Mouse (Mus musculus): ENCODE results near the gene Irf2bp2.

The Irf2bp2 gene

DNA sequence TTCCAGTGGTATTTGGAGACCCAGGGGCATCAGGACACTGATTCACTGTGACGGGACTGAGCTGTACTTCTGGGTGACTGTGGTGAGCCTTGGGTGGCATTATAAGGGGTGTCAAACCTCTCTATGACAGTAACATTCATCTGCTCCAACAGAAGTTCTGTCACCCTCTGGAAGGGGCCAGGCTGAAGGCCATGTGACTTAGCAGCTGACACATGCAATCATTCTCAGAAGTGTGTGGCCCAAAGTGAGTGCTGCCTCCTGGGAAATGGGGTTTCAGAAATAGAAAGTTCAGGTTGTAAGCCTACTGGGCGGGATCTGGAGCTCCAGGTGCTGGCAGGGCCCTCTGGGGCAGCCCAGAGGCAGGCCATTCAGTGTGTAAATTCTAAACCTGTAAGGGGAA is 26.1 kb downstream of the Irf2bp2 start:
- DNase-seq (ENCODE audit: low read depth, low spot score), result no peak

DNA sequence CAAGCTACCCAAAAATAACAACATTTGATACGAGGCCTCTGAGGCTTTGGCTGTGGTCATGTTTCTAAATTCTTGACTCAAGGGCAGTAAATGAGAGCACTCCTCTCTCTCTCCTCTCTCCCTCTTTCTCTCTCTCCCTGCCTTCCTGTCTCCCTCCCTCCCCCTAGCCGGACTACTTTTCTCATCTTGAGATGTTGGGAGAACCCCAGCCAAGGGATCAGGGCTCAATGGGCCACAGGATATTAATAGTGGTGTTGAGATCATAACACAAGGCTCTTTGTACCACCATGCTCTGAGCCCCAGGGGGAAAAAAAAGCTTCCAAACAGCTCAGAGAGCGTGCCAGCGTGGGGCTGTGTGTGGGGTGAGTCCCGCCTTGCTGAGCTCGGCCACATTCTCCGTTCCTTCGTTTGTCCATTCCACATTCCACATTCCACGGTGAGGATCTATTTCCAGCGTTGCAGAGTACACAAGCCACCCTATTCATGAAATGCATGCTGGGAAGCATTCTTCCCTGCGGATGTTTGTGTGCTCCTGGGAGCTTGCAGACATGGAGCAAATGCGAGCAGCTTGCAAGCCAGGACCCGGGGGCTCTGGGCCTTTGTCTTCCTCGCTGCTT is 27.2 kb downstream of the Irf2bp2 start:
- DNase-seq (ENCODE audit: low read depth, low spot score), result peak; percentile 61

- no peak for DNase-seq (ENCODE audit: low read depth, low spot score)
These were observed 27.8 kb downstream of the Irf2bp2 start for GRCm38 (mm10) chr8:126565954-126566445.

- no peak for DNase-seq (ENCODE audit: low read depth, low spot score)
These were observed 28.5 kb downstream of the Irf2bp2 start for GRCm38 (mm10) chr8:126565231-126565781.

DNA sequence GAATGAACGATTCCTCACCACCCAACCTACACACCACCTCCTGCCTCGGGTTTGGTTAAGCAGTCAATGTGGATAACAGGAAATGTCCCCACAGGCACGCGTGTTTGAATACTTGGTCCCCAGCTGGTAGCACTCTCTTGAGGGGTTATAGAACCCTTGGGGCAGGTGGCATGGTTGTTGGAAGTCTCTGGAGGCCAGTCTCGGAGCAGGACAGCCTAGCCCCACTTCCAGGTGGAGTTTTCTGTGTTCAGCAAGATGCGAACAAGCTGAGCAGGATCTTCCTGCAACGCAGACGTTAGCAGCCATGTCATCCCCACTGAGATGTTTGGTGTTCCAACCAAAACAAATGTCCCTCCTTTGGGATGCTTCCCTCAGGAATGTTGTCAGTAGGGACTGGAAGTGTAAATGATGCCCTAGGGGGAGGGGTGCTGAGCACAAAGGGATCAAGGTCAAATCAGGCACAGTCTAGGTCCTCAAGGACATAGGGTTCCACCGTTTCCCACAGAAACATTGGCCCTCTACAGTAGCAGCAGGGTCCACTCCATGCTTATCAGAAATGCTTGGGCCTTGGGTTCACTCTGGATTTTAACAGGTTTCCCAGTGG is 29.1 kb downstream of the Irf2bp2 start:
- no peak for DNase-seq (ENCODE audit: low read depth, low spot score)

DNA sequence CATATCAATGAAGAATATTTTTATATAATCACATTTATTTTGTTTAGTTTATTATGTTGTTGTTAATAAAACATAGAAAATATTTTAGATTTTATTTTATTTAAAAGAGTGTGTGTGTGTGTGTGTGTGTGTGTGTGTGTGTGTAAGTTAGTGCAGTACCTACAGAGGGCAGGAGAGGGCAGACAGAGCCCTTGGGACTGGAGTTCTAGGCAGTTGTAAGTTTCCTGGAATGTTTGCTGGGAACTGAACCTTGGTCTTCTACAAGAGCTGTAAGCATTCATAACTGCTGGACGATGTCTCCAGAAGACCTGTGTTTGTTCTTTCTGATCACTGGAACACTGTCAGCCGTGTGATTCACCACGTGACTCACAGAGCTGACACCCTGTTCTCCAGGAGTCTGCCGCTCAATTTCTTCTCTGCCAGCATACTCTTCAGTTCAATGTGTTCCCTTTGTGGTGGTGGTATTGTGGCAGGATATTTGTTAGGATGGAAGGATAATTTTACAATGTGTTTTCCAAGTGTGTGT is 32.4 kb downstream of the Irf2bp2 start:
- DNase-seq (ENCODE audit: low read depth, low spot score), result no peak

DNA sequence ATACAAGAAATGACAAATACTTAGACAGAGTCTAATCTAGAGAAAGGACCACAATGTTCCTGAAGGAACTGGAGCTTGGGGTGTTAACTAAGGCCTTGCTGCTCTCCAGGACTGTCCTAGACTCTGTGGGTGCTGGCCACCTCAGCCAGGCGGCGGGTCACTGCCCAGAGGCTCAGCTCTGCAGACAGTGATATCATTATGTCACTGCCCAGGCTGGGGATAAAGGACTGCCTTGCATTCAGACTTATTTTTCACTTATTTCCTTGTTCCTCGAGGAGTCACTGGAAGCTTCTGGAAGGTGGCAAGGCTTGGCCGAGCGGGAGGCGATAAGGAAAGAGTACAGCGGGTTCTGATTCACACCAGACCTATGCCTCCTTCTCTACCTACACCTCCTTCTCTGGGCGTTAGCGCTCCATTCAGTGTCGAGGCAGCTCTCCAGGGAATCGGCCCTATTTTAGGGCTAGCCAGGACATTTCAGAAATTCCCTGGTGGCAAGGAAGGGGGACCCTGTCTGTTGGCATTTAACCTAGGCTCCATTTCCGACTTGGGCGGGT is 35.3 kb downstream of the Irf2bp2 start:
- no peak for DNase-seq (ENCODE audit: low read depth, low spot score)

- no peak for DNase-seq (ENCODE audit: low read depth, low spot score)
These were observed 36.4 kb downstream of the Irf2bp2 start for GRCm38 (mm10) chr8:126557403-126557802.

DNA sequence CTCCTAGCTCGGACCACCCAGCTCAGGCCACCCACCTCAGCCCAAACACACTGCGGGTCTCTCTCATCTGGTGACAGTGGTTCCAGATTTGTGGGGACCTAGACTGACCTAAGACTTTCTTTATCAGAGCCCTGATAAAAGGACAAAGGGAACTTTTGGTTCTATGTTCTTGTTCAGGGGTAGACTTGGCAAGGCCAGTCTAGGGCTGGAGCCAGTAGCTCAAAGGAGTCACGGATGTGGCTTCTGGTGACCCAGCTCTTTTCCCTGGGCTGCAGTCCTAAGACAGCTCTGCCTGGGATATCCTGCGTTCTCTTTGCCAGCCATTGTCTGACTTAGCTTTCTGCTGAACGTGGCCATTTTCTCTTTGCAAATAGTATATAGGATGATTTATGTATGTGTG is 37.1 kb downstream of the Irf2bp2 start:
- no peak for DNase-seq (ENCODE audit: low read depth, low spot score)

GRCm38 (mm10) chr8:126554741-126555140 is 39.0 kb downstream of the Irf2bp2 start:
- no peak for DNase-seq (ENCODE audit: low read depth, low spot score)

DNA sequence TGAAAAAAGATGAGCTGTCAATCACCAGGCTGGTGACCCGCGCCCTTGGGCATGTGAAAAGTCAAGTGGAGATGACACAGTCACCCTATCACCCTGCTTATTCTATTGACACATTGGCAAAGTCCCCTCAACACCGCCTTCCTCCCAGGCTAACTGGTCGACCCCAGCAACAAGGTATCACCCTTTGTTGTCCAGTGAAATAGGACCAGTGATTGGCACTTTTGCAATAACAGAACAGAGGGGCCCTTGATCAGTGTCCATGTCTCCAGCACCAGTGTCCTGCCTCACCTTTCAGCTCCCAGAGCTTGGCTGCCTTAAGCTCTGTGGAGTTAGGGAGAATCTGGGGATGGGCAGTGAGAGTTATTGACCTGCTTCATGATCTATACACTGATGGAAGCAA is 41.9 kb downstream of the Irf2bp2 start:
- no peak for DNase-seq (ENCODE audit: low read depth, low spot score)

- no peak for DNase-seq (ENCODE audit: low read depth, low spot score)
These were observed 42.8 kb downstream of the Irf2bp2 start for GRCm38 (mm10) chr8:126550944-126551357.

- DNase-seq (ENCODE audit: low read depth, low spot score), result no peak
These were observed 45.9 kb downstream of the Irf2bp2 start for GRCm38 (mm10) chr8:126547841-126548240.

DNA sequence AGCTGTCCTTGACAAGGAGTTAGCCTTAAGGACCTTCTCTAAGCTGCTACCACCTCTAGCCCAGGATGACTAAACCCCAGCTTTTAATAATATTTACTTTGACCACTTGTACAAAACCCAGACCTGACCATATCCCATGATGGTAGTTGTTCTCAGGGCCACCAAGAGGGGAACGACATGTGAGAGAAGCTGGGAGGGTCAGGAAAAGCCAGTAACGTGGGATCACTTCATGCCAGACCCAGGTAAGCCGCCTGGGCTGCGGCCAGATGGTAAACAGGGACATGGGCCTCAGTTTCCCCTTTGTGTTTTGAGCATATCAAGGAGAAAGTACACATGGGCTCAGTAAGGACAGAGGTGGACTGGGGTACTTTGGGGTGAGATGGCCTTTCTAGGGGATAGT is 46.4 kb downstream of the Irf2bp2 start:
- no peak for DNase-seq (ENCODE audit: low read depth, low spot score)

DNA sequence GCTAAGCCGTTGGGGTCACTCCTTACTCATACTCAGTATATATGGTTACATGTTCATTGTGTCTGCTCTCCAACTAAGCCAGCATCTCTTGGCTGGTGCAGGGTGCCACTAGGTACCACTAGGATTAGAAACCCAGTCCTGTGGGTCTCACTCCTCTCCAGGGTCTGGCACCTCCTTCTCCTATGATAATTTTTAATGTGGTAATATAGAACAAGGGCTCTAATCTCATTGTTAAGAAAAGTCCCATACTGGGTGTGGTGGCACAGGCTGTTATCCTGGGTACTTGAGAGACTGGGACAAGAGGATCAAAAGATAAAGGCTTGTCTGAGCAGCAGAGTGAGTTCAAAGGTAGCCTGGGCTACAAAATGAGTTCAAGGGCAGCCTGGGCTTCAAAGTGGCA is 47.3 kb downstream of the Irf2bp2 start:
- no peak for DNase-seq (ENCODE audit: low read depth, low spot score)

DNA sequence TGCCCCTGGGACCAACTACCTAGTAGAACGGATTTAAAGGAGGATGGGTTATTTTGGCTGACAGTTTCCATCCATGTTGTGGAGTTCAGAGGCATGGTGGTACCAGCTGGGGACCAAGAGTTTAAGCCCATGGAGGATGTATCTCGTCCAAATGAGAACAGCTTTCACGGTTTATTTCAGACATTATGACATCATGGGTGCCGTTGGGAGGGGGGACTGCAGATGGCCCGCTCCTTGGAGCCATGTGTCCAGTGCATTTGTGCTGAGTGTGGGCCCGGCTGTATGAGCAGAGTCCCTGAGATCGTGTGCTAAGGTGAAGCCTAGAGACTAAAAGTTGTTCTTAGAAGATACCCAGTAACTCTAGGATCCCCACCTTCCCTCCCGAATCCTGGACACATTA is 50.4 kb downstream of the Irf2bp2 start:
- no peak for DNase-seq (ENCODE audit: low read depth, low spot score)

GRCm38 (mm10) chr8:126542757-126543156 is 51.0 kb downstream of the Irf2bp2 start:
- DNase-seq (ENCODE audit: low read depth, low spot score), result no peak

DNA sequence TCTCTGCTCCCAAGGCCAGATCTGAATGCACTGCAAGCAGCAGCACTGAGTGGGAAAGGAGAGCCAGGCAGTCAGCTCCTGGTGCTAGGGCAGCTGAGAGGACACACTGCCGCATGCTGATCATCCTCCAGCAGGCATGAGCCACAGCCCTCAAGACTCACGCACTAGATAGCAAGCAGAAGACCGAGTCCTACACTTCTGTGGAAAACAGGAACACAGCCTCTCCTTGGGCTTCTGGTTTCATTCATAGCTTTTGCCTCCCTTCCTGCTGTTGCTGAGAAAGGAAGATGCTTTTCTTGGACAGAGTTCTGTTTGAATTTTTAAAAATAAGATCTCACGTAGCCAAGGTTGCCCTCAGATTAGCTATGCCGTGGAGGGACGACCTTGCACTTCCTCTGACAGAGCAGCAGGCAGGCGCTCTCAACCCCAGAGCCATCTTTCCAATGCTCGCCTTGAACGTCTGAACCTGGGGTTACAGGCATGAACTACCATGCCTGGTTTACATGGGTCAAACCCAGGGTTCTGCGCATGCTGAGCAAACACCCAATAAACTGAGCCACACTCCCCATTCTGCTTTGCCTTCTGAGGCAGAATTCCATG is 51.6 kb downstream of the Irf2bp2 start:
- no peak for DNase-seq (ENCODE audit: low read depth, low spot score)

- no peak for DNase-seq (ENCODE audit: low read depth, low spot score)
These were observed 53.5 kb downstream of the Irf2bp2 start for GRCm38 (mm10) chr8:126540298-126540697.

DNA sequence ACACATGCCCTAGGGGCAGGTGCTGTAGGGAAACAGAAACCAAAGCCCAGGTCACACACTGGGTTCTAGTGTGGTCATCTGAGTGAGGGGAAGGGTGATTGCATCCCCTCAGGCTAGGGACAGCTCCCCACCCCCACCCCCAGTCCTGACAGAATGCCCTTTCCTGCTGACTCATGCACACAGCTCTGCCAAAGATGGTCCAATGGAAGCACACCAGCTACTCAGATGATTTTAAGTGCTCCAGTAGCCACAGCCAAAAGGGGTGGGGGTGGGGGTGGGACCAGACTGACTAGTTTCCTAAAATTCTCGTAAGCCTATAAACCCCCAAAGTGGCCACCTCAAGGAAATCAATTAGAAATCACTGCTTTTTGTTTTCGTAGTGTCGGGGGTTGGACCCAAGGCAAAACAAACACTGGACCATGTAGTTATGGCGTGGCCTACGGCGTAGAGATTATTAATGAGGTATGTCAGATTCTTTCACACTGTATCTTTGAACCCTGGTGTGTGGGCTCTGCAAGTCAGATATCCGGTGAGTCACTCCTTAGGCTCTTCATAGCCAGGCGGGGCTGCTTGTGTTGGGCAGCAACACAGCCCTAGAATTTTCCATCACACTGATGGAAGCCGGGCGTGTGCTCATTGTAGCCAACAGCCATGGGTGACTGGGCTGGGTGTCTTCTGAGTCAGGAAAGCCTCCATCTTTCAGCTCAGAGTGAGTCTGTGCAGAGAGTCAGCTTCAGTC is 54.3 kb downstream of the Irf2bp2 start:
- no peak for DNase-seq (ENCODE audit: low read depth, low spot score)

DNA sequence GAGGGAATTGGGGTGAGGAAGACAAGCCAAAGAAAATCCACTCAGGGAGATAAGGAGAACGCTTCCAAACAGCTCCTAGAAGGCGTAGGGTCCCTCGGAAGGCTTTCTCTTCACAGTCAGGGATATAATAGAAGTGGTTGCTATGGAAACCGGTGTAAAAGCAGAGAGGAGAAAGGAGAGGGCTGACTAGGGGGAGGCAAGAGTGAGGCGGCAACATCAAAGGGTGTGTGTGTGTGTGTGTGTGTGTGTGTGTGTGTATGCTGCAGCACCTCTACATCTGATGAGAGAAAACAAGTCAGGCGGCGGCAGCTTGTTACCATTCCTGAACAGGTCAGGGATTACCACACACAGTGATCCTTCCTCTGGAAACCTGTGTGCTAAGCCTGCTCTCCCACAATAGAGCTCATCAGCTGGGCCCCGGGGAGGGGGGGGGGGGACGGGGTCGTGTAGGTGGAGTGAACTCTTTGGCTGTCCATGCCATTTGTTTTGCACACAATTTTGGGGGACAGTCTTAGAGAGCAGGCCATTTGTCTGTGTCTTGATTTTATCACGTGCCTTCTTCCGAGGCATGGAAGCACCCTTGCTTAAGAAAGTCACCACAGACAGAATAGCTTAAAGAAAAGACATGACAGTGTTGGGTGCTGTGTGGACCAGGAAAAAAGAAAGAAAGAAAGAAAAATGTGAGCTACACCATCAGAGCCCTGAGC is 55.0 kb downstream of the Irf2bp2 start:
- peak; percentile 95 for DNase-seq (ENCODE audit: low read depth, low spot score)

Data from telencephalon, adult 2 months (tissue).